Mouse (Mus musculus): ENCODE results near the gene Tle3.

The Tle3 gene

DNA sequence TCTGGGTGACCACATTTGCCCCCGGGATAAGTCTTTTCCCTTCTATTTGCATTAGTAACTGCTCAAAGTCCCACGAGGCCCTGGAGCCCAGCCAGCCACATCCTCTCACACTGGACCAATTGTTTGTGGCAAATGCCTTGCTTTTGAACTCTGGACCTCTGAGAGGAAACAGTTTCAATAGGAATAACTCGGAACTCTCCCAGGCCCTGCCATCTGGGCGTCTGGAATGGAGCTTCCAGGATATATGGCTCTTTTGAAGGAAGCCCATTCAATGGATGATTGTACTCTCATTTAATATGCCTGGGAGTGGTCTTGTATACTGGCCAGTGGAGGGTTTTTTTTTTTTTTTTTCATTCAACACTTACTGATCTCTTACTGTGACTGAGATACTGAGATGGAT lies 21.0 kb upstream of the Tle3 start:
- in situ Hi-C loops (cut with MboI; ENCODE audit: low sequenced_read_pairs): no loop called here

DNA sequence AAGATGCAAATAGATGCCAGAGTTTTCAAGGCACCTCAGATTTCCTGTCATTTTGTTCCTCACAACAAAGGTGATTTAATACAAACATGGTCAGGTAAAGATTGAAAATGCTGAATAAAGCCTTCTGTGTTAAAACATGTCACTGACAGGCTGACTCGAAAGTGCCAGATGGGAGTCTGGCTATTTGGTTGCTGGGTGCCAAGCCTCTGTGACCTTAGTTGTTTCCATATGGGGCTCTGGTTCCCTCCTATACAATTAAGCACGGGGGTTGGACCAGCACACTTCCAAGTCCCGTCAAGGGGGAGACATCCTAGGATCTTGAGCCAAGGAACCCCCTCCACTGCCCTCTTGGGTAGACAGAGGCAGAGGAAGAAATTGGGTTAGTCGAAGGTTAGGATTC lies 13.2 kb upstream of the Tle3 start:
- in situ Hi-C loops (cut with MboI; ENCODE audit: low sequenced_read_pairs): no loop called here

DNA sequence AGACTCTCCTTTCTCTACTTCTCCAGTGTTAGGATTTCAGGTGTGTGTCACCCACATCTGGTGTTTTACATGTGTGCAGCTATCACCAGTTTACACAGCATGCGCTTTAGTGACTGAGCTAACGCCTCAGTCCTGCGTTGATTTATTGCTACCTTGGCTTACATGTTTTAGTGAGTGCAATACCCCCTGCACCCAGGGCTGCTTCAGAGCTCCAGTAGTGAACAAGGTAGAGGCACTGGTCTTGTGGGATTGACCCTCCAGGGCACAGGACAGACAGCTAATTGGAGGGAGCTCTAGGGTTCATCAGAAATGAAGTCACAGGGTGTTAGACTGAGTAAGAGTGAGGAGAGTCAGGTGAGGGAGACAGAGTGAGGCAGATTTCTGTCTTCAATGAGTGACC lies 12.4 kb upstream of the Tle3 start:
- in situ Hi-C loops (cut with MboI; ENCODE audit: low sequenced_read_pairs): no loop called here

DNA sequence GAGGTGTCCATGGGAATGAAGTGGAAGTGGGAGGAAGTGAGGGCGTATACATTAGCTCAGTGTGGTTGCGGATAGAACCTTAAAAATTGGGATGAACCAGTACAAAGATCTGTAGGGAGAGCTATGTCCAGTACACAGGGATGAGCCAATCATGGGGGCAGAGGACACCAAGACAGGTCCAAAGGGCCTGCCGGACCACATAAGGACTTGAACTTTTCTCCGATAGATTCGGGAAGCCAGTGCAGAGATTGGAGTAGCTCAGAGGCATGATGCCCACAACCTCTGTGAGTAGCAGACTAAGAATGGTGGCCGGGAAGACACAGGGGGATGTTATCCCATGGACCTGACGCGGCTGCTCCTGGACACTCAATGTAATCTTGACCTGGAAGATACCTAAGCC lies 12.0 kb upstream of the Tle3 start:
- in situ Hi-C loops (cut with MboI; ENCODE audit: low sequenced_read_pairs): no loop called here

DNA sequence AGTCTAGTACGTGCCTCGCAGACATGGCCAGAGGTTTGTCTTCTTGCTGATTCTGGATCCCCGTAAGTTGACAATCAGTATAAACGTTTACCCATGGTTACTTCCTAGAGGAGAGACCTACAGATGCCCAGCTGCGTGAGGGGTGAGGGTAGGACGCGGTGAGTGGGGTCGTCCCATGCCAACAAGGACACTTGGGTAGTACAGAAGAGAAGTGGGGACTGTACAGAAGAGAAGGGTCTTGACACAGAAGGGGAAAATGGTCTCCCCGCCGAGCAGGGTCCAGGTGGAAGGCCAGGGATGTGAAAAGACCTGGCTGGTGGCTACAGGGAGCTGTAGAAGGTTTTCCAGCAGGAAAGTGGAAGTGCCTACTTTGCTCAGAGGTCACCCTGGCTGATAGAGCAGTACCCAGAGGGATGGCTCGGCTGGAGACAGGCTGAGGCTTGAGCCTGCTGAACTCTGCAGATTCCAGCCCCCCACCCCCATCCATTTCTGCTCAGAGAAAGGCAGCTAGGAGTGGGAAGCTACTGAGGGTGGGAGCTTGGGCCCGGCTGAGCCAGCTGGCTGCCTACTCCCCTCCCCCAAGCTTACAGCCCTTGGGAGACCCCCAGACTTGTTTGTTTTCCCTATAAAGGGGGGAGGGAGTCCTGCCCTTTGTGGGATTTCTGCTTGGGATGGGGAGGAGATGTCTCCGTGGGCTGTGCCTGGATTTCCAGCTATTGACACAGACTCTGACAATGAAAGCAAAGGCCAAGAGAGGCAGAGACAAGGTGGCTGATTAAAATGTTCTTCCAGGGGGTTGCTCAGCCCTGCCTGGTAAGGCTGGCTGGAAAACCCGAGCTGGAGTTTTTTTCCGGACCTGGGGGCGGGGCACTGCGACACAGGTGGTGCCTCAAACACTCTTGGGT lies 11.2 kb upstream of the Tle3 start:
- in situ Hi-C loops (cut with MboI; ENCODE audit: low sequenced_read_pairs): no loop called here

DNA sequence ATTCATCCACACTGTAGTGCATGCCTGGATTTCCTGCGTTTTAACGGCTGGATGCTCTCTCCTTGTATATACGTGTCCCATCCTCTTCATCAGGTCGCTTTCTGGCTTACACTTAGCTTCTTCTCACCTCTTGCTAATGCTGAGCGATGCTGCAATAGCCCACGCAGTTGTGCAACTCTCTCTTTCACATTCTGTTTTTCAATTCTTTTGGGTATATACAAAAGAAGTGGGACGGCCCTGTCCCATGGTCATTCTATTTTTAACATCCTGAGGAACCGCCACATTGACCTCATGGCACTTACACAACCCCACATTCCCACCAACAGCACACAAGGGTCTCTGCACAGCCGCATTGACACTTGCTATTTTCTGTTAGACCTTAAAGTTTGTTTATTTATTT lies 9.0 kb upstream of the Tle3 start:
- in situ Hi-C loops (cut with MboI; ENCODE audit: low sequenced_read_pairs): no loop called here

DNA sequence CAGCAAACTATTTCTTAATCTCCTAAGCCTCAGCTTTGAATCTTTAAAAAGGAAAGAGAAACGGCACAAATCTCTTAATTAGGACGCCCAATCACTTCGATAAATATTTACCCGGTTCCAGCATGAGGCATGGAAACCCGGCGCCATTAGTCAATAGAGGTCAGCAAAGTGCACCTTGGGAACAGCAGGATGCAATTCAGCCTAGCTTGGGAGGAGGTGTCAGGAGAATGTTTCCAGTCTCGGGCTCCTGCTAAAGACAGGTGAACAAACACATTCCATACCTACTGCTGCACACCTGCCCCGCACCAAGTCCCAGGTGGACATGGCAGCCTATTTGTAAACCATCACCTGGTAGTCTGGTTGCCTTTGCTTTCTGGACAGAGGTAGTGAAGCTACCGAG lies 6.1 kb upstream of the Tle3 start:
- in situ Hi-C loops (cut with MboI; ENCODE audit: low sequenced_read_pairs): no loop called here

DNA sequence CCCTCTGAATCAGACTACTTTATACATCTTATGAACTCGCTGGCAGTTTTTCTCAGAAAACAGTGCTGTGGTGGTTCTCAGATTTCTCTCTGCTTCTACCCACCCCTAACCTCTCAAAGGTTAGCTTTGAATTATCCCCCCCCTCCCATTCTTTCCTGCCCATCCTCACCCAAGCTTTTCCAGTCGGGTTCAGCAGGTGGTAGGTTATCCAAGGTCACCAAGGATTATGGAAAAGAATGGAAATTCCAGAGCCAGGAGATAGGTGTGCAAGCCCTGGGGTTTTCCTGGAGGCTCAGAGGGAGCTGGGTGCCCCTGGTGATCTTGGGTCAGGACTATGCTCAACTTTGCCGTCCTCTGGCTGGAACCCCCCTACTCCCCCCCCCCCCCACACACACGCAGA lies 5.0 kb upstream of the Tle3 start:
- in situ Hi-C loops (cut with MboI; ENCODE audit: low sequenced_read_pairs): no loop called here

DNA sequence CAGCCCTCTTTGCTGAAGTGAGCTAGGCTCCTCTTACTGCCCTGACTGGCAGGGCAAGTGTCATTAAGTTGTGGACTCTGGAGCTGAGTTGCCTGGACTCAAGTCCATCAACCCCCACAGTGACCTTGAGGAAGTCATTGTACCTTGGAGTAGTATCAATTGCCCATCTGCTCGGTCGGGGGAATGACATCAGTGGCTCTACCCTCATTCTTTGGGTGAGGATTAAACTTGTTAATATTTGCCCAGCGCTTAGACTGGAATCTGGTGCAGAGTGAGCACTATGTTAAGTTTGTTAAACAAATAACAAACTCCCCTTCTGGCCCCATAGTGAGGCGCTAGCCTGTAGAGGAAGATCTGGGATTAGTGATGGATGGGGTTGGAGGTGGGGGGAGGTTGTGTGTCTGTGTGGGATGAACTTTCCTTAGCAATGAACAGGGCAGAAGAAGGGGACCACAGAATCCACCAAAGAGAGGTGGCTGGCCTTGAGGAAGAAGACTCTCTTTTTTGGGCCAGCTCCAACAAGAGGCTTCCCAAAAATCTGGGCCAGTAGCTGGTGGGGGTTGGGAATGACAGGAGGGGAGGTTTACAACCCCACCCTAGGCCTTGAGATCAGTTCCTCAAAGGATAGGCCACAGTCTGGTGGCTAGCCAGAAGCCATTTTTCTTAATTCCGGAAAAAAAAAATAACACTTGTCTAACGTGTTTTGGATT lies 4.2 kb upstream of the Tle3 start:
- in situ Hi-C loops (cut with MboI; ENCODE audit: low sequenced_read_pairs): no loop called here

DNA sequence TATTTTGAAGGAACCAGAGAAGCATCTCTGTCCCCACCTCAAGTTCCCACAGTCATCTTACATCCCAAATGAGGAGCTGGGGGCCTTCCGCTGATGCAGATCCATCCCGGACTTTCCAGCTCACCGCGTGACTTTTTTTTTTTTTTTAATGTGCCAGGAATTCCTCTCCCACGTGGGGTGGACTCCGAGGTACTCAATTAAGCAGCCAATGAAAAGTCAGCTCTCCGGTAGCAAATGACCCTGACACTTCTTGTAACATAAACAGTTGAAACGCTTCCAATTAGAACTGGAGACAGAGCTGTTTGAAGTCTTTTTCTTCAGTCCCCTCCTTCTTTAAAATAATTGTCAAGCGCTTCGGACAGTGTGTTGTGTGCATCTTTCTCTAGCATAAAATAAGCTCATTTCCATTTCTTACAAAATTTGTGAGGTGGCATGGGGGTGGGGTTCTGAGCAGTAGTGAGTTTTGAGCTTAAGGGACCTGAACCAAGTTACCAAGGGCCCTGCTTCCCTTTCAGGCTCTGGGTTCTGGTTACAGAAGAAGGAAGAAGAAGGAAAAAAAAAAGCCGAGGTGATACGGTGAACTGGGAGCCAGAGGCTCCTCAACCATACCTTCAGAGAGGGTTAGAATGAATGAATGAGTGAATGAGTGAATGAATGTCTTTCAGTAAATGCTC lies 3.5 kb upstream of the Tle3 start:
- in situ Hi-C loops (cut with MboI; ENCODE audit: low sequenced_read_pairs): no loop called here

DNA sequence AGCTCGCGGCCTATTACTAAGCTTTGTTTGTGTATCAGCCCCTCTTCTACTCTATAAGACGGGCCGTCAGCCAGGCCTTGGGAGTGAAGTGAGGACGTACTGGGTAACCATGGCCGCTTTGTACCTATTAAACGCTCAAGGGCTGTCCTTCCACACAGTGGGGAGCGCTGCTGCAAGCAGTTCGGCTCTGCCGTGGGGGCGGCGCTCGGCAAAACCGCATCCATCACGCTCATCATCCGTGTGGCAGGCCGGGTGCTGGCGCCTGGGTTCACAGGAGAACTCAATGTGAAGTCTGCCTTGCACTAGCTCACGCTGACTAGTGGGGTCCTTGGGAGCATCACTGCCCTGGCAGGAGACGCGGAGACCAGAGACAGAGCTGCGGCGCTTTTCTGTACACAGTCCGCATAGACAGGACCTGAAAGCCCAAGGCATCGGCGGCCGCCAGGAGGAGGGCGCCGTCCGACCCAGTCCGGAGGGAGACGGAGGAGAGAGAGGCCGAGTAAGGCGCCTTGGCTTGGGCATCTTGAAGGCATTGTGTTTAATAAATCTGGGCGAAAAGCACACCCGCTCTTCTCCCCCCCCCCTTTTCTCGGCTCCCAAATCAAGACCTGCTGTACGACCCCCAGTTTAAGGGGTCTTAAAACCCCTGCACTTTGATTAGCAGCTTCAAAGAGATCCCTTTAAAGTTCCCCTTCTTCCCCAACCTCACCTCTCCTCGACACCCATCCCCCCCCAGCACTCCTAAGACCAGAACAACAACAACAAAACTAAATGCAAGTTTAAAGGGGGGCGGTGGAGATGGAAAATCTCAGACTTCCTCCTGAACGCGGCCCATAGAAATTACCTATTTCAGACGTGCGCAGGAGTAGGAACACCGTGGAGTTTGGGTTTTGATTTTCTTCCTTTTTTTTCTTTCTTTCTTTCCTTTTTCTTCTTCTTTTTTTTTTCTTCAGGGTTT lies 2.6 kb upstream of the Tle3 start:
- in situ Hi-C loops (cut with MboI; ENCODE audit: low sequenced_read_pairs): no loop called here

DNA sequence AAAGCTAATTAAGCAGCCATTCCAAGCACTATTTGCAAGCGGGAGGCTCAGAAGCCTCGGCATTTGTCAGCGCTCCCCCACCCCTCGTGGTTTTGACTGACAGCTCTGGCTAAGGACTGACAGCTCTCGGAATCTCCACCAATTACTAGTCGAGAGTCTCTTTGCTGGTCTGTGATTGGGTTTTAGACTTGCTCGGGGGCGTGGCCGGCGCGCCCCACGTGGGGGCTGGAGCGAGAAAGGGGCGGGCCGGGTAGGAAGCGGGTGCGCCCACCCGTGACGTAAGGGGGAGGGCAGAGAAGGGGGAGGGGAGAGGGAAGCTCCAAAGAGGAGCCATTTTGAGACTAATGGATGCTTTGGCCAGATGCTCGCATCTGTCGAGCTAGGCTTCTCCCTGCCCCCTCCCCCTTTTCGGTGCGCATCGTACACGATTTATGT lies 1.7 kb upstream of the Tle3 start:
- in situ Hi-C loops (cut with MboI; ENCODE audit: low sequenced_read_pairs): no loop called here

DNA sequence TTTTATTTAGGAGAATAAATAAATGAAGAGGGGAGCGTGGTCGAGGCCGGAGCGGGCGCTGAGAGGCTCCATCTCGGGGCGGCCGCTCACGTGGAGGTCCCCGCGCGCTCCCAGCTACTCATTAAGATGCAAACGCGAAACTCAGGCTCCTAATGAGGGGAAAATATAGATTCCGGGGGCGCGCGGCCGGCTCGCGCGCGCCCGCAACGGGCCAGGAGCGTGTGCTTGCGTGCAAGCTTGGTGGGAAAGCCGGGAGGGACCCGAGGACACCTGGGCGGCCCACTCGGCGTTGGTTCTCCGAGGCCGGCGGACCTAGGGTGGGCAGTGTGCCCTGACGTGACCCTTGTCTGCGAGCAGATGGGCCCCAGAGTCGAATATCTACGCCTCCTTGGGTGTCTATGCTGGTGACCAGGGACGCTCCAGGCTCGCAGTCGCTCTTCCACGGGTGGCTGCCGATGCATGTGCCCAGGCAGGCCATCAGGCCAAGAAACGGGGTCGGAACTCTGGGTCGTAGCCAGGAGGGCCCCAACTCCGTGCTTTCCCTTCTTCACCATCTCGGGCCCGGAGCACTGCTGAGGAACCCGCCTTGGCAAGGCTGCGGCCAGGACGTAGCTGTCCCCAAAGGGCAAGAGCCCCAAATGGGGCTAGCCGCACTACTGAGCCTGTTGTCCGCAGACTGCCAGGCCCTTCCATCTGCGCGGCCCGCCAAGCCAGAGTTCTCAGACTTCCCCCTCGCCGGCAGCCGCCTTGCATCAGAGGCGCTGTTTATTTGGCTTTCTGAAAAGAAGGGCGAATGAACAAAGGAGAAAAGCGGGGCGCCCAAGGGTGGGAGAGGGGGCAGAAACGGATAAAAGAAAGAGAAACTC lies 1.0 kb upstream of the Tle3 start:
- in situ Hi-C loops (cut with MboI; ENCODE audit: low sequenced_read_pairs): no loop called here

DNA sequence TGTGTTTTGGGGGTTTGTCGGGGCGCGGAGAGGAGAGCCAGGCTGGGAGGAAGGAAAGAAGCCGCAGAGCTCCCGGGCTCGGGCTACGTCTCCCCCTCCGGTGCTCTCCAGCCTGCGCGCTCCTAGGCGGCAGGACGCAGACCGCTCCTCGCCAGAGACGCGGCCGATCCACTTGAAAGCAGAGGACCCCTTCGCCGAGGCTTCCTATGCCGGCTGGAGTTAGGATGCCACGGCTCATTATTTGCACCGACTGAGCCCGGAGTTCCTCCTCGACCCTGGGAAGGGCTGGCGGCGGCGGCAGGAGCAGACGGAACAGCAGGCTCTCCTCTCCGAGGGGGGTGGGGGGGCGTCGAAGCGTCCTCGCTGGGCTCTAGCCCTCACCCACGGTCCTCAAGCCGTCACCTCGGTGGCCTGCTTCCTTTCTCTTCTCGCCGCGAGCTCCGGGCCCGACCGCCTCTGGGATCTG lies 377 bp downstream of the Tle3 start:
- in situ Hi-C loops (cut with MboI; ENCODE audit: low sequenced_read_pairs): no loop called here

DNA sequence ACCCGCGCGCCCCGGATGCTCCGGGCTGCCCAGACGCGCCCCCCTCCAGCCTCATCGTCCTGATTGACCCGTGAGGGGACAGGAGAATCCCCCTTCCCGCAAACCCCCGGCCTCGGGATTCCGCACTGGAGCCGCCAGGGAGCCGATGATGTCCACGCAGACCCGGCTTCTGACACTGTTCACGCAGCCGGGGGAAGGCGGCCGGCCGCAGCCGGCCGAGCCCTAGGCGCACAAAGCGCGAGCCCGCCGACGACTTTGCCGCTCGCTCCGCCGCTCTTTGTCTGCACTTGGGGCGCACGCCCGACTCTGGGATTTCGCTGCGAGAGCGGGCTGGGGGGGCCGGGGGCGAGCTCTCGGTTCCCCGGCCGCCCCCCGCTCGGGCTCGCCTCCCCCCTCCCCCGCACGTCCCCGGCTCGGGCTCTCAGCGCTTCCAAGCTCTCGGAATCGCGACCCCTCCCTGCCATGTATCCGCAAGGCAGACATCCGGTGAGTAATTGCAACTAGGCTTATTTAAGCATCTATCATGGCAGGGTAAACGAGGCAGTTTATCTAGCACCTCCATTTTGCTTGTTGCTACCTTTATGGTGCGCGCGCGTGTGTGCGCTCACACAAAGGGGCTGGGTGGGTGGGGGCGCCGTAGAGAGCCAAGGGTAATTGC lies 939 bp downstream of the Tle3 start:
- in situ Hi-C loops (cut with MboI; ENCODE audit: low sequenced_read_pairs): no loop called here

DNA sequence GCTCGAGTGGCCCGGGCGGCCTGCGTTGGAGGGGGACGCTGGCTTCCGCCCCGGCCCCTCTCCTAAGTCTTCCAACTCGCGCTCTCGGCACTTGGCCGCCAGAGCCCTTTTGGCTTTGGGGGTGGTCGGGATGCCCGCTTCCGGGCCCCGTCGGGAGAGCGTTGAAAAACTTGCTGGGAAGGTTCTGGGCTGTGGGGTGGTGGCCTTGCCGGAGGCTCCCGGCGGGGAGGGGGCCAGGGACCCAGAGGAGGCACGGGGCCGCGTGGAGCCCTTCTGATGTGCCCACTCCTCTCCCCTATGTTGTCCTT lies 1.4 kb downstream of the Tle3 start:
- in situ Hi-C loops (cut with MboI; ENCODE audit: low sequenced_read_pairs): no loop called here

DNA sequence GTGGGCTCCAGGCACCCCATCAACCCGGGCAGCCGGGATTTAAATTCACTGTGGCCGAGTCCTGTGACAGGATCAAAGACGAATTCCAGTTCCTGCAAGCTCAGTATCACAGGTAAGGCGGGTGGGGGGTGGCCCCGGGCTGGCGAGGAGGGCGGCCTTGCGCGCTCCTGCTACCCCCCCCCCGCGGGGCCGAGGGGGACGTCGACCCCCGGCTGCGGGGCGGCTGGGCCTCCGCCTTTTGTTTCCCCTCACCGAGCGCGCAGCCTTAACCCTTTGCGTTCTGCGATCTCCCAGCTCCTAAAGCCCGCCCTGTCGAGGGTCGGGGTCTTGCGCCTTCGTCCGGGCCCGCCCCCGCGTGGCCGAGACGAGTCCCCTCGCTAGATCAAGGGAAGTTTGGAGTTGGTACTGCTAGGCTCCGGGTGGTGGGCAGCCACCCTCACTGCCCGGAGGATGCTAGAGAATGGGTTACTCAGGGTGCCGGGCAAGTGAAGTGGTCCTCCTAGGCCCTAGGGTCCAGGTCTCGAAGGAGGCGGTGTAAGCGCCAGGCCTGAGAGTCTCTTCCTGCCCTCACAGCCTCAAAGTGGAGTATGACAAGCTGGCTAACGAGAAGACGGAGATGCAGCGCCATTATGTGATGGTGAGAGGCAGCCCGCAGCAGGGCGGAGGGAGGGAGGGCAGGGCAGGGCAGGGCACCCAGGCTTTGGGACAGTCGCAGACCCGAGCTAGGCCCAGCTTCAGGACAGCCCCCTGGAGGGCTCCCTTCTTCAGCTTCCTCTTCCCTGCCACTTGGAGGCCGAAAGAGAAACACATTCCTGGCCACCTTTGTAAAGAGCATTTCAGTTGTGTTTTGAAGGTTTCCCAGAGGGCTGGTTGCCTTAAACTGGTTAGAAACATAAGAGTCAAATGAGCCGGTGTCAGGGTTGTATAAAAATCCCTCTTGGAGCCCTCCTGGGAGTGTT lies 2.1 kb downstream of the Tle3 start:
- in situ Hi-C loops (cut with MboI; ENCODE audit: low sequenced_read_pairs): no loop called here

DNA sequence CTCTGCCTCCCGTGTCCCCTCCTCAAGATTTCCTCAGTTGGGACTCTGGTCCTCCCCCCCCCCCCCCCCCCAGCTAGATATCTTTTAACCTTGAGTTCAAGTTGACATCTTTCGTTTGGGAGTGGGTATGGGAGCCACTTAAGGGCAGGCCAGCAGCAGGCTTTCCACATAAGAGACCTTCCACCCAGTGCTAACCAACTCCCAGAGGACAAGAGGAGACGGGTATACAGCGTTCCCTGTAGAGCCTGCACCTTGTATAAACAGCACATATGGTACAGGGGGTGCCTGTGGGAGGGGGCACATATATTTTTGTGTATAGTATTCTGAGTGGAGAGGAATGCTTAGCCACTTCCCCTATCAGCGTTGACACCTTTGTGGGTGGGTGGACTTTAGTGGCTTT lies 2.8 kb downstream of the Tle3 start:
- in situ Hi-C loops (cut with MboI; ENCODE audit: low sequenced_read_pairs): no loop called here

Measured in CH12F3 (cell line).